Mouse (Mus musculus) cerebellum, adult 2 months (tissue): ENCODE results near the gene Ypel1.

Experiments
- CTCF ChIP-seq: fragments of 200-500 bp; IDR thresholded peaks from 2 replicates; pipeline ENCODE4 v1.5.1; 2011; ENCODE audit warnings: low read depth, mild to moderate bottlenecking, control low read depth, low read length, moderate library complexity, borderline replicate concordance; ENCODE audit not compliant: insufficient read depth
- POLR2A ChIP-seq: fragments of 200-500 bp; IDR thresholded peaks from 2 replicates; pipeline ENCODE4 v1.6.1; 2011; ENCODE audit warnings: low read length, control low read depth, borderline replicate concordance; ENCODE audit not compliant: insufficient read depth

DNA sequence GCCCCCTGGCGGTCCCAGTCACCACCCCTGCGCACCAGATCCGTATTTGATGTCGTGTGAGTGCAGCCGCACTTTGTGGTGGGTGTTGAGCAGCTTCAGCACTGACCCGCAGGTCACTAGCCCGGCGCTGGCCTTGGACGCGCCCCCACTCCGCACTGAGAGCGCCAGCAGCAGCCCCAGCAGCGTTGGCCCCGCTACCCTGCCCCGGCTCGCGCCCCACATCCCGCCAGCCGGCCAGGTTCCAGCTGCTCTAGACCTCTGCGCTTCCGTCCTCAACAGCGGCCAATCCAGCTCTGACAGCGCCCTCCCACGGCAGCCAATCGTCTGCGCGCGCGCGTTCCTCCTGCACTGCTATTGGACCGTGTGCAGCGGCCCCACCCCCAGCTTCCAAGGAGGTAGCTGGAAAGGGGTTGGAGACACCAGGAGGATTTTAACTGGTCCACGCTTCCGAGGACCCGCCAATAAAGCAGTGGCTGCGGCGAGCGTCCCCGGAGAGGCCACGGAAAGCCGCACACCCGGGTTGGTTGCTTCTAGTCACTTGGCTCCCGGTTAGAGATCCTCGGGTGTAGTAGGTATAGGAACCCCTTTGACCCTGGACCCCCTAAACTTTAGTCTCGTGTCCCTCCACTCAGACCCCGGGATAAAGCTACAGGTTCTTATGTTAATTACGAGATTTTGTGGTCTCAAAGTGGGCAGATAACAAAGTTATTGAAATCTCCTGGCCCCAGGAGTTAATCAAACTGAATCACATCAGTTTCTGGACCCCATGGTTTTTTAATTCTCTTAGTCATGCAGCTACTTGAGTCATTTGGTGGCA is 62.8 kb downstream of the Ypel1 start, which contains the start of gene Sdf2l1:
- peak; percentile 74 for TF ChIP-seq POLR2A
- TF ChIP-seq CTCF: no peak
